Mouse (Mus musculus) forebrain, embryonic 15.5 days (tissue): ENCODE measurements at regions not wholly inside any gene's neighbourhood (a gene's known extent, or its start where the extent isn't known, plus 50 kb on each side); places are given as distances from the start of the nearest gene placed in this dataset.

Experiments
- ATAC-seq: fragments of 200-750 bp; cut with Nextera tagmentation; replicated peaks from 2 replicates; pipeline ENCODE4 v1.8.0; 2017; ENCODE audit warnings: mild to moderate bottlenecking, moderate TSS enrichment, moderate library complexity
- H3K27ac ChIP-seq: fragments of 300-500 bp; sonication (generic); replicated peaks from 2 replicates; pipeline ENCODE4 v1.5.1; 2015; ENCODE audit warnings: mild to moderate bottlenecking, inconsistent platforms
- H3K27me3 ChIP-seq: fragments of 300-500 bp; sonication (generic); 2 replicates; pipeline ENCODE4 v1.6.1; 2015; ENCODE audit warnings: inconsistent platforms
- H3K36me3 ChIP-seq: fragments of 300-500 bp; sonication (generic); 2 replicates; pipeline ENCODE4 v1.6.1; 2015; ENCODE audit warnings: mild to moderate bottlenecking, inconsistent platforms
- H3K4me1 ChIP-seq: fragments of 300-500 bp; sonication (generic); 2 replicates; pipeline ENCODE4 v1.6.1; 2015; ENCODE audit warnings: inconsistent platforms
- H3K4me2 ChIP-seq: fragments of 300-500 bp; sonication (generic); replicated peaks from 2 replicates; pipeline ENCODE4 v1.6.1; 2015; ENCODE audit warnings: mild to moderate bottlenecking, inconsistent platforms
- H3K4me3 ChIP-seq: fragments of 300-500 bp; sonication (generic); 2 replicates; pipeline ENCODE4 v1.5.1; 2015; ENCODE audit warnings: mild to moderate bottlenecking, inconsistent platforms
- H3K9ac ChIP-seq: fragments of 300-500 bp; sonication (generic); replicated peaks from 2 replicates; pipeline ENCODE4 v1.6.1; 2015; ENCODE audit warnings: mild to moderate bottlenecking, inconsistent platforms
- H3K9me3 ChIP-seq: fragments of 300-500 bp; sonication (generic); 2 replicates; pipeline ENCODE4 v1.6.1; 2016; ENCODE audit warnings: inconsistent platforms
- WGBS: fragments of 180-500 bp; shearing (Covaris S2); methylation state at CpG from one replicate; pipeline ENCODE4 v1.1.7; 2015; ENCODE audit warnings: mixed read lengths; 5-methylcytosine and 5-hydroxymethylcytosine counted together

GRCm38 (mm10) chr19:21033991-21034390, 80.0 kb upstream of the Tmc1 start:
- ATAC-seq: no peak
- H3K9ac ChIP-seq: no peak overlapping the region
- H3K4me3 ChIP-seq: no peak overlapping the region
- H3K27ac ChIP-seq: no peak overlapping the region
- no peak overlapping the region for H3K4me2 ChIP-seq
- WGBS: 78% methylated on average over 3 of the region's 3 CpGs
- no peaks in the 10 kb centered on the region for H3K4me1 ChIP-seq
- no peaks in the 10 kb centered on the region for H3K9me3 ChIP-seq
- no peaks in the 10 kb centered on the region for H3K36me3 ChIP-seq
- no peaks in the 10 kb centered on the region for H3K27me3 ChIP-seq

DNA sequence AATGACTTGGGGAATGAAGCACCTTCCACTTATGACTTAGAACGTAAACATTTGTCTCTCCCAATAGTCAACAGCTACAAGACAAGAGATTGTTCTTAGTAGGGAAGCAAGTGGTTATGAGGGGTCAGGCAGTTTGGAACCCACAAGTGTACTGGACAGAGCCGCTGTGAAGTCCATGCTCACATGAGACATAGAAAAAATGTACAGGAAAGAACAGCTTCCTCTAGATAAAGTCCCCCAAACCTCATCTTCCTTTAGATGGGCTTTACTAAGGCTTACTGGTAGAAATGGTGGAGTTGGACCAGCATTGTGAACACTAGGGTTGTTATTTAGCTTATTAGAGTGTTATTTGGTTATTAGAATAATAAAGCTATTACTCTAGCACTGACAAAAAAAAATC, 78.6 kb upstream of the Tmc1 start:
- Histone ChIP-seq H3K4me1 (no peaks in the 10 kb centered on the region), H3K36me3 (no peaks in the 10 kb centered on the region), H3K9ac (no peak overlapping the region), H3K9me3 (no peaks in the 10 kb centered on the region), H3K27me3 (no peaks in the 10 kb centered on the region), H3K4me2 (no peak overlapping the region), H3K4me3 (no peak overlapping the region), H3K27ac (no peak overlapping the region)
- no peak for ATAC-seq
- WGBS: 95% methylated on average over 2 of the region's 2 CpGs

DNA sequence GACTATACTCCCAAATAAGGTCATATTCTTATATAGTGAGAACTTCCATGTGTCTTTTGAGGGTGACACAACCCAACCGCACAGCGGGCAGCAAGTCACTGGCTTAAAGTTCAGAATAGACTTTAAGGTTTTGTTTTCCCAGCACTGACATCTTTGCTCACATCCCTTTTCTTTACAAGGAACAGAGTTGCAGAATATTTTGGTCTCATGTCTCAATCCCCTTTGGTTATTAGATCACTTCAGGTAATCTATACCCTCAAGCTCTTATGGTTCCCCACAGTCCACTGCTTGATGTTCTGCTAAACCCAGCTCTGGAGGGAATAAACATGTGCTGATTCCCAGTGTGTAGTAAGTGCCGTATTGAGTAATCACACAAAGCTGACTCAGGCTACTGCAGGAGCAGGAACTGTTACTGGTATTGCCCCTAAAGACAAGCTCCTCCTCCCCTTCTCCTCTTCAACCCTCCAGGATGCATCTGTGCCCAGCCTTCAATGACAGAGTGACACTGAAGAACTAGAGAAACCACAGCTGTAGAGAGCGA, 77.8 kb upstream of the Tmc1 start:
- WGBS: 91% methylated on average over 4 of the region's 4 CpGs
- Histone ChIP-seq H3K4me3 (no peak overlapping the region), H3K9me3 (no peaks in the 10 kb centered on the region), H3K4me2 (no peak overlapping the region), H3K9ac (no peak overlapping the region), H3K4me1 (no peaks in the 10 kb centered on the region), H3K36me3 (no peaks in the 10 kb centered on the region), H3K27ac (no peak overlapping the region), H3K27me3 (no peaks in the 10 kb centered on the region)
- no peak for ATAC-seq

- H3K4me3 ChIP-seq: no peak overlapping the region
- ATAC-seq: no peak
- no peak overlapping the region for H3K27ac ChIP-seq
- H3K9me3 ChIP-seq: no peaks in the 10 kb centered on the region
- H3K4me1 ChIP-seq: no peaks in the 10 kb centered on the region
- H3K4me2 ChIP-seq: no peak overlapping the region
- H3K27me3 ChIP-seq: no peaks in the 10 kb centered on the region
- H3K36me3 ChIP-seq: no peaks in the 10 kb centered on the region
- H3K9ac ChIP-seq: no peak overlapping the region
- WGBS: 80% methylated on average over 5 of the region's 5 CpGs
These were observed 77.0 kb upstream of the Tmc1 start for GRCm38 (mm10) chr19:21030971-21031370.

DNA sequence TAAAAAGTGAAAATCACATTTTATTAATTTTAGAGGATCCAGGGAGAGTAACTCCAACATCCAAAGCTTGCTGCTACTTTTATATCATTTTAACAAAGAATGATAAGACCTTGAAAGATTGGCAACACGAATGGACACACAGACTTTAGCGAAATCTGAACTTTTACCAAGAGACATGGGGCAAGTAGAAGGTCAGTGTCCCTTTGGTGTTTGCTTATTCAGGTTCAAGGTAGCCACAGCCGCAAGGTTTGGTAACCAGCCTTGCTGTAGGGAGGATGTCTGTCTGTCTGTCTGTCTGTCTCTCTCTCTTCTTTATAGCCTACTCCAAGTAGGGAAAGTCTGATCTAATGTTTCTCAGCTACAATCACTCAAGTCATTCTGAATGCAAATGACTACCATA, 75.0 kb upstream of the Tmc1 start:
- H3K4me2 ChIP-seq: no peak overlapping the region
- 94% methylated on average over 3 of the region's 3 CpGs for WGBS
- no peak overlapping the region for H3K4me3 ChIP-seq
- no peak for ATAC-seq
- no peak overlapping the region for H3K27ac ChIP-seq
- H3K27me3 ChIP-seq: no peaks in the 10 kb centered on the region
- H3K4me1 ChIP-seq: no peaks in the 10 kb centered on the region
- H3K9me3 ChIP-seq: no peaks in the 10 kb centered on the region
- no peaks in the 10 kb centered on the region for H3K36me3 ChIP-seq
- H3K9ac ChIP-seq: no peak overlapping the region

DNA sequence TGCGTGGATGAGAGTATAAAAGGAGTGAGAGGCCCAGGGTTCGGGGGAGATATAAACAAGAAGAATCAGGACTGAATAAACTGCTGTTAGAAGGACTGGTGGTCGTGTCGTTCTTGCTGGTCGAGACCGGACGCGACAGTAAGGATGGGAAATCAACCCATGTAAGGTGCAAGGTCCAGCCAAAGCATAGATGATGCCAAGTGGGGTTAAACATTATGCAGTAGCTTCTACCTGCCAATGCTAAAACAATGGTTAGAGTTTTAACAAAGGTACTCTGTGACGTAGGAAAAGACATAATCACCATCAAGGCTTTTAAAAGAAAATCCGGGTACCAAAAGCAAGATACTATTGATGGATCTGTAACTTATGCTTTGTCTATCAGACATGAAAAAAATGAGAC, 58.4 kb upstream of the Tmc1 start:
- Histone ChIP-seq H3K4me3 (no peak overlapping the region), H3K36me3 (no peaks in the 10 kb centered on the region), H3K4me2 (no peak overlapping the region), H3K9me3 (no peaks in the 10 kb centered on the region), H3K9ac (no peak overlapping the region), H3K27me3 (no peaks in the 10 kb centered on the region), H3K4me1 (no peaks in the 10 kb centered on the region), H3K27ac (no peak overlapping the region)
- WGBS: 72% methylated on average over 9 of the region's 10 CpGs
- no peak for ATAC-seq

DNA sequence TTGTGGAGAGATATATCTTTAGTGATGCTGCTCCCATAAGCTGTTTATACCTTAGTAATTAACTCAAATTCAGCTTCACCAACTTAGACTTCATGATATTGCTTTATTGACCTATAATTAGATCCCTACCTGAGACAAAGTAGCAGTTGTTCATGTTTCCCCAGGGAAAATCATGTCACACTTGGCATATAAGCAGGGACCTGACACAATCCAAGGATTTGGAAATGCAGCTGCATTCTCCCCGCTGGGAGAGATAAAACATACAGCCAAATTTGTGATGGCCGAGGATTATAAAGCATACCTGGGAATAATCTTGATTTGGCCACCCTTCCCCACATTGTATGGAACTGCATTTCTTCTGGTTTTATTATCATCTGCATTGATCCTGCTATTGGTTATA, 55.6 kb upstream of the Tmc1 start:
- Histone ChIP-seq H3K36me3 (no peaks in the 10 kb centered on the region), H3K4me2 (no peak overlapping the region), H3K4me1 (peaks cover 1% of the 10 kb centered on the region; the same call in 1 of the 2 replicates), H3K27me3 (no peaks in the 10 kb centered on the region), H3K9ac (no peak overlapping the region), H3K9me3 (no peaks in the 10 kb centered on the region), H3K4me3 (no peak overlapping the region), H3K27ac (no peak overlapping the region)
- WGBS: 94% methylated on average over 2 of the region's 2 CpGs
- ATAC-seq: no peak

GRCm38 (mm10) chr19:21004411-21004810, 50.4 kb upstream of the Tmc1 start:
- Histone ChIP-seq H3K27ac (no peak overlapping the region), H3K27me3 (no peaks in the 10 kb centered on the region), H3K36me3 (no peaks in the 10 kb centered on the region), H3K9me3 (no peaks in the 10 kb centered on the region), H3K4me2 (no peak overlapping the region), H3K9ac (no peak overlapping the region), H3K4me3 (no peak overlapping the region), H3K4me1 (peaks cover 8% of the 10 kb centered on the region; the same call in 1 of the 2 replicates)
- WGBS: 63% methylated on average over 2 of the region's 2 CpGs
- ATAC-seq: no peak
